Mouse (Mus musculus) stomach, postnatal 0 days (tissue): ENCODE results near the gene Omt2b. TPM values are rescaled to one million over a fixed set of nuclear protein-coding genes. Genes with fewer than 3 reads are reported as not detected.

ENCODE experiments used
- ATAC-seq: fragments of 200-750 bp; cut with Nextera tagmentation; 2 replicates; pipeline ENCODE4 v1.8.0; 2017; ENCODE audit not compliant: low FRiP score, low TSS enrichment
- DNase-seq: peaks from one replicate; pipeline ENCODE4 v3.0.0-alpha.2; 2016; ENCODE audit warnings: low spot score
- H3K27ac ChIP-seq: fragments of 300-500 bp; sonication (generic); replicated peaks from 2 replicates; pipeline ENCODE4 v1.5.1; 2014; ENCODE audit warnings: mild to moderate bottlenecking, control low read depth
- H3K27me3 ChIP-seq: fragments of 300-500 bp; sonication (generic); 2 replicates; pipeline ENCODE4 v1.6.1; 2014; ENCODE audit warnings: low read length; ENCODE audit not compliant: control insufficient read depth, insufficient read depth
- H3K36me3 ChIP-seq: fragments of 300-500 bp; sonication (generic); 2 replicates; pipeline ENCODE4 v1.6.1; 2014; ENCODE audit warnings: low read length, mixed read lengths; ENCODE audit not compliant: control insufficient read depth, insufficient read depth
- H3K4me1 ChIP-seq: fragments of 300-500 bp; sonication (generic); replicated peaks from 2 replicates; pipeline ENCODE4 v1.6.1; 2014; ENCODE audit warnings: antibody characterized with exemption; ENCODE audit not compliant: control insufficient read depth, insufficient read depth
- H3K4me2 ChIP-seq: fragments of 300-500 bp; sonication (generic); replicated peaks from 2 replicates; pipeline ENCODE4 v1.6.1; 2014; ENCODE audit warnings: low read depth, mild to moderate bottlenecking, control low read depth, moderate library complexity
- H3K4me3 ChIP-seq: fragments of 300-500 bp; sonication (generic); 2 replicates; pipeline ENCODE4 v1.5.1; 2014; ENCODE audit warnings: low read depth, low read length, control low read depth
- H3K9ac ChIP-seq: fragments of 300-500 bp; sonication (generic); 2 replicates; pipeline ENCODE4 v1.6.1; 2014; ENCODE audit warnings: mild to moderate bottlenecking, low read length, control low read depth, mixed read lengths
- H3K9me3 ChIP-seq: fragments of 300-500 bp; sonication (generic); 2 replicates; pipeline ENCODE4 v1.6.1; 2016; ENCODE audit warnings: low read length; ENCODE audit not compliant: control insufficient read depth
- CTCF ChIP-seq: IDR thresholded peaks from 2 replicates; pipeline ENCODE4 v1.5.1; 2016; ENCODE audit warnings: antibody characterized with exemption, low read depth, mild to moderate bottlenecking, moderate library complexity
- EP300 ChIP-seq: optimal IDR thresholded peaks from 2 replicates; pipeline ENCODE3; 2016; ENCODE audit warnings: antibody characterized with exemption
- WGBS: fragments of 180-500 bp; shearing (Covaris S2); extraction: QIAGEN DNeasy Blood & Tissue Kit; methylation state at CpG from one replicate; pipeline ENCODE4 v1.1.7; 2014; 5-methylcytosine and 5-hydroxymethylcytosine counted together
- polyA plus RNA-seq: library from polyadenylated mRNA; unstranded; fragments of >200 nt; fragmentation: Nextera tagmentation; extraction: Ambion mirVana; gene quantifications from 2 replicates; pipeline ENCODE4 v1.2.1, GENCODE M21; 2015

The Omt2b gene
- polyA plus RNA-seq, 1 experiment from 2014 or later: not detected

- WGBS: 94% methylated on average over 2 of the region's 2 CpGs
- TF ChIP-seq CTCF (no peak), EP300 (no peak)
- Histone ChIP-seq H3K9me3 (no peaks in the 10 kb centered on the region), H3K27ac (no peak overlapping the region), H3K4me2 (no peak overlapping the region), H3K4me1 (no peaks in the 10 kb centered on the region), H3K4me3 (no peak overlapping the region), H3K27me3 (no peaks in the 10 kb centered on the region), H3K9ac (no peak overlapping the region), H3K36me3 (no peaks in the 10 kb centered on the region)
- DNase-seq: no peak
- ATAC-seq: no peak
These were observed 42.0 kb downstream of the Omt2b start for GRCm38 (mm10) chr9:78369349-78369748.

DNA sequence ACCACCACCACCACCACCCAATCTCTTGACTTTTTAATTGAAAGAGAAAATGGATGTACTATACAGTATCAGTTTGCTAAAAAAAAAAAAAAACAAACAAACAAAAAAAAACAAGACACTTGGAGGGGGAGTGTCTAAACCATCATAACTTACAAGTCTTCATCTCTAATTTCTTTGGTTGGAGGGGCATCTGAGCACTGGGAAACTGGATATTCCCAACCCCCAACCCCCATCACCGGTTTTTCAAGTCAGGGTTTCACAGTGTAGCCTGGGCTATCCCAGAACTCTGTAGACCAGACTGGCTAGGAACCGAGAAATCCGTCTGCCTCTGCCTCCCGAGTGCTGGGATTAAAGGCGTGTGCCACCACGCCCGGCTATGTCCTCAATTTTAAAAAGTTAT, 42.4 kb downstream of the Omt2b start:
- DNase-seq (no peak), ATAC-seq (no peak)
- no peak overlapping the region for H3K27ac ChIP-seq
- no peaks in the 10 kb centered on the region for H3K4me1 ChIP-seq
- no peaks in the 10 kb centered on the region for H3K9me3 ChIP-seq
- H3K4me2 ChIP-seq: no peak overlapping the region
- no peak for TF ChIP-seq CTCF
- TF ChIP-seq EP300: no peak
- 87% methylated on average over 7 of the region's 7 CpGs for WGBS
- H3K4me3 ChIP-seq: no peak overlapping the region
- no peak overlapping the region for H3K9ac ChIP-seq
- no peaks in the 10 kb centered on the region for H3K36me3 ChIP-seq
- no peaks in the 10 kb centered on the region for H3K27me3 ChIP-seq

GRCm38 (mm10) chr9:78371441-78371840, 44.1 kb downstream of the Omt2b start:
- H3K36me3 ChIP-seq: no peaks in the 10 kb centered on the region
- H3K9ac ChIP-seq: no peak overlapping the region
- H3K4me3 ChIP-seq: no peak overlapping the region
- H3K4me2 ChIP-seq: no peak overlapping the region
- ATAC-seq (no peak), DNase-seq (no peak)
- no peaks in the 10 kb centered on the region for H3K27me3 ChIP-seq
- 87% methylated on average over 3 of the region's 3 CpGs for WGBS
- no peak overlapping the region for H3K27ac ChIP-seq
- TF ChIP-seq EP300 (no peak), CTCF (no peak)
- no peaks in the 10 kb centered on the region for H3K9me3 ChIP-seq
- H3K4me1 ChIP-seq: no peaks in the 10 kb centered on the region

DNA sequence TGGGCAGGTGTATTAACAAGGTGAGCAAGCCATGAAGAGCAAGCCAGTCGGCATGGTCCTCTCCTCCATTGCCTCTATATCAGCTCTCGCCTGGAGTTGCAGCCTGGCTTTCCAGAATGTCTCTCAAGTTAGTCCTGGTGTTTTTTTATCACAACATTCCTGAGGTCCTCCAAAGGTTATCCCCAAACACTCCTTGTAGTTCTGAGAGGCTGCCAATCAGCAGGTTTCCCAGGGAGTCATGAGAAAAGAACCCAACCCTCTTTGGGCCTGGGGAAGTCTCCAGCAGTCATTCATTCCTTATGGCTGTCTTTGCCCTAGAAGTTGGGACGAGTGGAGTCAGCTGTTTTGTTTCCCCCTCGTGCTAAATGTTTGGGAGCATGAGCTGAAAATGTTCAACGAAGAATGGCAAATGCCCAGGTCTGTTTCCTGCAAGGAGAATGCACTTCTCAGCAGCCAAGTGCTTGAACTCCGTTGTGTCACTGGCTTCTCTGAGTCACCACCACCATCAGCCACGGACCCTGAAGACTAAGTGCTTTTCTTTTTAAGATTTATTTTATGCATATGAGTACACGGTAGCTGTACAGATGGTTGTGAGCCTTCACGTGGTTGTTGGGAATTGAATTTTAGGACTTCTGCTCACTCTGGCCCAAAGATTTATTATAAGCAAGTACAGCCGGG, 45.6 kb downstream of the Omt2b start:
- ATAC-seq (no peak), DNase-seq (no peak)
- Histone ChIP-seq H3K4me2 (no peak overlapping the region), H3K9ac (no peak overlapping the region), H3K27ac (no peak overlapping the region), H3K27me3 (no peaks in the 10 kb centered on the region), H3K9me3 (no peaks in the 10 kb centered on the region), H3K4me1 (no peaks in the 10 kb centered on the region), H3K36me3 (no peaks in the 10 kb centered on the region), H3K4me3 (no peak overlapping the region)
- TF ChIP-seq EP300 (no peak), CTCF (no peak)
- WGBS: 74% methylated on average over 10 of the region's 10 CpGs

DNA sequence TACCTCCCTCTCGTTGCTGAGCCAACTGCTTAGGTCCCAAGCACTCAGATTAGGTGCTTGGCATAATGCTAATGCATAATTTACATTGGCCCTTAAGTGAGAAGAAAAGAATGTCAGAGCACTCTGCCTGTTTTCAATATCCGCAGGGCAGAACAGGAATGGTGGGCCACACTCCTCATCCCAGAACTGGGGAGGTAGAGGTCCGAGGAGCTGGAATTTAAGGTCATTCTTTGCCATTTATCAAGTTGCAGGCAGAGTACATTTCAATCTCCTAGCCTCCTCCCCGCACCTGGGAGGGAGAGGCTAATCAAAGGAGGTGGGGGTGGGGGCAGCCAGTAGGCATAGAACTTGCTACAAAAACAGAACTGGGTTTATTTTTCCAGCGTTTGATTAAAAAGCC, 47.0 kb downstream of the Omt2b start:
- ATAC-seq: no peak

GRCm38 (mm10) chr9:78374885-78375389, 47.5 kb downstream of the Omt2b start:
- DNase-seq: no peak
- 64% methylated on average over 1 of the region's 1 CpGs for WGBS
- ATAC-seq: no peak

More for the DNA sequence above, 47.0 kb downstream of the Omt2b start:
- Histone ChIP-seq H3K4me3 (no peak overlapping the region), H3K9me3 (no peaks in the 10 kb centered on the region), H3K4me1 (no peaks in the 10 kb centered on the region; the same call in 1 of the 2 replicates), H3K9ac (no peak overlapping the region), H3K4me2 (no peak overlapping the region), H3K36me3 (no peaks in the 10 kb centered on the region), H3K27me3 (no peaks in the 10 kb centered on the region), H3K27ac (no peak overlapping the region)
- no peak for DNase-seq
- TF ChIP-seq EP300 (no peak), CTCF (no peak)
- 28% methylated on average over 5 of the region's 5 CpGs for WGBS

More at GRCm38 (mm10) chr9:78374885-78375389, 47.5 kb downstream of the Omt2b start:
- H3K4me1 ChIP-seq: no peaks in the 10 kb centered on the region; the same call in 1 of the 2 replicates
- H3K9me3 ChIP-seq: no peaks in the 10 kb centered on the region
- no peak for TF ChIP-seq EP300
- TF ChIP-seq CTCF: no peak
- H3K9ac ChIP-seq: no peak overlapping the region
- no peaks in the 10 kb centered on the region for H3K27me3 ChIP-seq
- H3K4me3 ChIP-seq: no peak overlapping the region
- H3K36me3 ChIP-seq: no peaks in the 10 kb centered on the region
- H3K4me2 ChIP-seq: no peak overlapping the region
- no peak overlapping the region for H3K27ac ChIP-seq
